Mouse (Mus musculus): ENCODE measurements around the gene Tmem179. TPM values are rescaled to one million over a fixed set of nuclear protein-coding genes. Genes with fewer than 3 reads are reported as not detected.
A peak's percentile ranks its signal among the peaks of the same experiment; 100 is the strongest.

Tmem179 gene
- polyA plus RNA-seq, 1 experiment from 2014 or later: 0.41 TPM

- H3K36me3 ChIP-seq (ENCODE audit: control insufficient read depth, insufficient read depth, low read length): no peaks in the 10 kb centered on the region
- H3K27ac ChIP-seq (ENCODE audit: low read length): no peak overlapping the region
- H3K9ac ChIP-seq (ENCODE audit: low read length): no peak overlapping the region
- no peak overlapping the region for H3K4me3 ChIP-seq (ENCODE audit: low read length)
- whole genome bisulfite sequencing: 89% methylated on average over 9 of the region's 9 CpGs
- no peaks in the 10 kb centered on the region for H3K27me3 ChIP-seq (ENCODE audit: control insufficient read depth, insufficient read depth, low read depth, low read length)
- peaks cover 11% of the 10 kb centered on the region for H3K4me1 ChIP-seq (replicated peaks; ENCODE audit: control insufficient read depth, insufficient read depth, low read length)
- H3K4me2 ChIP-seq (ENCODE audit: low read depth, low read length): no peak overlapping the region
- no peak for ATAC-seq (ENCODE audit: low read depth)
- no peaks in the 10 kb centered on the region for H3K9me3 ChIP-seq (ENCODE audit: control insufficient read depth, low read length)
Measured at GRCm38 (mm10) chr12:112489535-112489934, 27.0 kb downstream of the Tmem179 start.

GRCm38 (mm10) chr12:112489134-112489533 is 27.4 kb downstream of the Tmem179 start, which contains the start of gene A530016L24Rik:
A530016L24Rik (plus strand) TSS chr12:112489448.
- Histone ChIP-seq H3K4me2 (ENCODE audit: low read depth, low read length) (no peak within 1 kb of the TSS), H3K4me3 (ENCODE audit: low read length) (no peak within 1 kb of the TSS), H3K27me3 (ENCODE audit: control insufficient read depth, insufficient read depth, low read depth, low read length) (no peaks in the 10 kb centered on the region), H3K9ac (ENCODE audit: low read length) (no peak within 1 kb of the TSS), H3K4me1 (replicated peaks; ENCODE audit: control insufficient read depth, insufficient read depth, low read length) (peaks cover 11% of the 10 kb centered on the region), H3K27ac (ENCODE audit: low read length) (no peak within 1 kb of the TSS), H3K9me3 (ENCODE audit: control insufficient read depth, low read length) (no peaks in the 10 kb centered on the region), H3K36me3 (ENCODE audit: control insufficient read depth, insufficient read depth, low read length) (no peaks in the 10 kb centered on the region)
- ATAC-seq (ENCODE audit: low read depth): no peak
- 90% methylated on average over 8 of the region's 8 CpGs for WGBS

GRCm38 (mm10) chr12:112473777-112474176 is 42.8 kb downstream of the Tmem179 start:
- Histone ChIP-seq H3K4me1 (replicated peaks; ENCODE audit: control insufficient read depth, insufficient read depth, low read length) (no peaks in the 10 kb centered on the region), H3K4me3 (ENCODE audit: low read length) (no peak overlapping the region), H3K9ac (ENCODE audit: low read length) (no peak overlapping the region), H3K36me3 (ENCODE audit: control insufficient read depth, insufficient read depth, low read length) (no peaks in the 10 kb centered on the region), H3K4me2 (ENCODE audit: low read depth, low read length) (no peak overlapping the region), H3K27me3 (ENCODE audit: control insufficient read depth, insufficient read depth, low read depth, low read length) (no peaks in the 10 kb centered on the region), H3K27ac (ENCODE audit: low read length) (no peak overlapping the region), H3K9me3 (ENCODE audit: control insufficient read depth, low read length) (no peaks in the 10 kb centered on the region)
- peak; percentile 79 for ATAC-seq (ENCODE audit: low read depth)
- WGBS: 17% methylated on average over 9 of the region's 9 CpGs

GRCm38 (mm10) chr12:112470216-112470615 is 46.3 kb downstream of the Tmem179 start:
- no peaks in the 10 kb centered on the region for H3K9me3 ChIP-seq (ENCODE audit: control insufficient read depth, low read length)

GRCm38 (mm10) chr12:112469393-112469792 is 47.2 kb downstream of the Tmem179 start:
- no peak for ATAC-seq (ENCODE audit: low read depth)
- no peak overlapping the region for H3K9ac ChIP-seq (ENCODE audit: low read length)
- H3K4me2 ChIP-seq (ENCODE audit: low read depth, low read length): no peak overlapping the region
- H3K4me1 ChIP-seq (replicated peaks; ENCODE audit: control insufficient read depth, insufficient read depth, low read length): no peaks in the 10 kb centered on the region
- no peak overlapping the region for H3K4me3 ChIP-seq (ENCODE audit: low read length)
- no peaks in the 10 kb centered on the region for H3K36me3 ChIP-seq (ENCODE audit: control insufficient read depth, insufficient read depth, low read length)
- WGBS: 87% methylated on average over 7 of the region's 7 CpGs
- H3K27ac ChIP-seq (ENCODE audit: low read length): no peak overlapping the region
- H3K27me3 ChIP-seq (ENCODE audit: control insufficient read depth, insufficient read depth, low read depth, low read length): no peaks in the 10 kb centered on the region
- H3K9me3 ChIP-seq (ENCODE audit: control insufficient read depth, low read length): no peaks in the 10 kb centered on the region

More at GRCm38 (mm10) chr12:112470216-112470615, 46.3 kb downstream of the Tmem179 start:
- Histone ChIP-seq H3K4me2 (ENCODE audit: low read depth, low read length) (no peak overlapping the region), H3K27ac (ENCODE audit: low read length) (no peak overlapping the region), H3K36me3 (ENCODE audit: control insufficient read depth, insufficient read depth, low read length) (no peaks in the 10 kb centered on the region), H3K9ac (ENCODE audit: low read length) (no peak overlapping the region), H3K4me1 (replicated peaks; ENCODE audit: control insufficient read depth, insufficient read depth, low read length) (no peaks in the 10 kb centered on the region), H3K27me3 (ENCODE audit: control insufficient read depth, insufficient read depth, low read depth, low read length) (no peaks in the 10 kb centered on the region), H3K4me3 (ENCODE audit: low read length) (no peak overlapping the region)
- no peak for ATAC-seq (ENCODE audit: low read depth)
- 74% methylated on average over 5 of the region's 5 CpGs for WGBS

GRCm38 (mm10) chr12:112467387-112467786 is 49.2 kb downstream of the Tmem179 start:
- no peak overlapping the region for H3K4me2 ChIP-seq (ENCODE audit: low read depth, low read length)
- no peak overlapping the region for H3K9ac ChIP-seq (ENCODE audit: low read length)
- no peaks in the 10 kb centered on the region for H3K4me1 ChIP-seq (replicated peaks; ENCODE audit: control insufficient read depth, insufficient read depth, low read length)
- no peak overlapping the region for H3K27ac ChIP-seq (ENCODE audit: low read length)
- no peaks in the 10 kb centered on the region for H3K36me3 ChIP-seq (ENCODE audit: control insufficient read depth, insufficient read depth, low read length)
- H3K4me3 ChIP-seq (ENCODE audit: low read length): no peak overlapping the region
- ATAC-seq (ENCODE audit: low read depth): no peak
- no peaks in the 10 kb centered on the region for H3K9me3 ChIP-seq (ENCODE audit: control insufficient read depth, low read length)
- H3K27me3 ChIP-seq (ENCODE audit: control insufficient read depth, insufficient read depth, low read depth, low read length): no peaks in the 10 kb centered on the region
- 72% methylated on average over 10 of the region's 10 CpGs for WGBS

GRCm38 (mm10) chr12:112465928-112466327 is 50.6 kb downstream of the Tmem179 start:
- no peaks in the 10 kb centered on the region for H3K9me3 ChIP-seq (ENCODE audit: control insufficient read depth, low read length)
- no peak overlapping the region for H3K4me3 ChIP-seq (ENCODE audit: low read length)
- 82% methylated on average over 17 of the region's 17 CpGs for WGBS
- H3K4me2 ChIP-seq (ENCODE audit: low read depth, low read length): no peak overlapping the region
- ATAC-seq (ENCODE audit: low read depth): no peak
- no peaks in the 10 kb centered on the region for H3K36me3 ChIP-seq (ENCODE audit: control insufficient read depth, insufficient read depth, low read length)
- no peaks in the 10 kb centered on the region for H3K4me1 ChIP-seq (replicated peaks; ENCODE audit: control insufficient read depth, insufficient read depth, low read length)
- no peaks in the 10 kb centered on the region for H3K27me3 ChIP-seq (ENCODE audit: control insufficient read depth, insufficient read depth, low read depth, low read length)
- H3K27ac ChIP-seq (ENCODE audit: low read length): no peak overlapping the region
- H3K9ac ChIP-seq (ENCODE audit: low read length): no peak overlapping the region

GRCm38 (mm10) chr12:112464516-112464915 is 52.0 kb downstream of the Tmem179 start:
- H3K9me3 ChIP-seq (ENCODE audit: control insufficient read depth, low read length): no peaks in the 10 kb centered on the region
- H3K27ac ChIP-seq (ENCODE audit: low read length): no peak overlapping the region
- no peaks in the 10 kb centered on the region for H3K36me3 ChIP-seq (ENCODE audit: control insufficient read depth, insufficient read depth, low read length)
- no peaks in the 10 kb centered on the region for H3K27me3 ChIP-seq (ENCODE audit: control insufficient read depth, insufficient read depth, low read depth, low read length)
- WGBS: 66% methylated on average over 3 of the region's 3 CpGs
- no peak overlapping the region for H3K9ac ChIP-seq (ENCODE audit: low read length)
- H3K4me1 ChIP-seq (replicated peaks; ENCODE audit: control insufficient read depth, insufficient read depth, low read length): no peaks in the 10 kb centered on the region
- H3K4me2 ChIP-seq (ENCODE audit: low read depth, low read length): no peak overlapping the region
- H3K4me3 ChIP-seq (ENCODE audit: low read length): no peak overlapping the region
- ATAC-seq (ENCODE audit: low read depth): no peak

- H3K27ac ChIP-seq (ENCODE audit: low read length): no peak overlapping the region
- no peaks in the 10 kb centered on the region for H3K36me3 ChIP-seq (ENCODE audit: control insufficient read depth, insufficient read depth, low read length)
- H3K4me1 ChIP-seq (replicated peaks; ENCODE audit: control insufficient read depth, insufficient read depth, low read length): no peaks in the 10 kb centered on the region
- no peak overlapping the region for H3K4me3 ChIP-seq (ENCODE audit: low read length)
- no peaks in the 10 kb centered on the region for H3K9me3 ChIP-seq (ENCODE audit: control insufficient read depth, low read length)
- H3K4me2 ChIP-seq (ENCODE audit: low read depth, low read length): no peak overlapping the region
- no peaks in the 10 kb centered on the region for H3K27me3 ChIP-seq (ENCODE audit: control insufficient read depth, insufficient read depth, low read depth, low read length)
- no peak for ATAC-seq (ENCODE audit: low read depth)
- no peak overlapping the region for H3K9ac ChIP-seq (ENCODE audit: low read length)
- WGBS: 62% methylated on average over 3 of the region's 3 CpGs
Measured at GRCm38 (mm10) chr12:112463750-112464444, 52.6 kb downstream of the Tmem179 start.

Data from lung, embryonic 16.5 days (tissue).